Mouse (Mus musculus) CH12.LX (cell line): ENCODE measurements around the gene Hoxd13.

ENCODE experiments used
- CHD1 ChIP-seq: IDR thresholded peaks from 2 replicates; pipeline ENCODE4 v1.6.1; 2012; ENCODE audit warnings: low read depth, low read length, improper control_type of control experiment, inconsistent platforms
- CTCF ChIP-seq, 2 experiments: IDR thresholded peaks in 1 of 2; conservative IDR thresholded peaks in 1 of 2; 2 replicates each; pipeline ENCODE4 v1.5.1; 2011 to 2012; ENCODE audit warnings: low read depth in 2 of 2, low read length in 2 of 2, improper control_type of control experiment in 1 of 2, inconsistent platforms in 1 of 2, mild to moderate bottlenecking in 1 of 2, moderate library complexity in 1 of 2
- E2F4 ChIP-seq: IDR thresholded peaks from 2 replicates; pipeline ENCODE4 v1.6.1; 2011; ENCODE audit warnings: low read depth, low read length, improper control_type of control experiment; ENCODE audit not compliant: insufficient replicate concordance
- ELF1 ChIP-seq: IDR thresholded peaks from 2 replicates; pipeline ENCODE4 v1.6.1; 2014; ENCODE audit warnings: low read depth, mild to moderate bottlenecking, inconsistent platforms, low read length, improper control_type of control experiment
- EP300 ChIP-seq: IDR thresholded peaks from 2 replicates; pipeline ENCODE4 v1.6.1; 2011; ENCODE audit warnings: low read length, improper control_type of control experiment
- ETS1 ChIP-seq: conservative IDR thresholded peaks from 2 replicates; pipeline ENCODE4 v1.6.1; 2012; ENCODE audit warnings: low read depth, mild to moderate bottlenecking, inconsistent platforms, low read length, improper control_type of control experiment, moderate library complexity
- JUN ChIP-seq: IDR thresholded peaks from 2 replicates; pipeline ENCODE4 v1.6.1; 2011; ENCODE audit warnings: low read depth, mild to moderate bottlenecking, low read length, improper control_type of control experiment, moderate library complexity; ENCODE audit not compliant: insufficient read depth
- JUND ChIP-seq: conservative IDR thresholded peaks from 2 replicates; pipeline ENCODE4 v1.6.1; 2011; ENCODE audit warnings: low read depth, low read length, improper control_type of control experiment
- POLR2A ChIP-seq: IDR thresholded peaks from 2 replicates; pipeline ENCODE4 v1.6.1; 2011; ENCODE audit warnings: low read depth, mild to moderate bottlenecking, improper control_type of control experiment, low read length
- TCF12 ChIP-seq: IDR thresholded peaks from 2 replicates; pipeline ENCODE4 v1.6.1; 2014; ENCODE audit warnings: low read depth, mild to moderate bottlenecking, inconsistent platforms, low read length, improper control_type of control experiment
- UBTF ChIP-seq: IDR thresholded peaks from 2 replicates; pipeline ENCODE4 v1.6.1; 2012; ENCODE audit warnings: low read depth, mild to moderate bottlenecking, inconsistent platforms, low read length, improper control_type of control experiment, moderate library complexity
- ZC3H11A ChIP-seq: IDR thresholded peaks from 2 replicates; pipeline ENCODE4 v1.6.1; 2012; ENCODE audit warnings: low read depth, mild to moderate bottlenecking, inconsistent platforms, low read length, improper control_type of control experiment
- ZKSCAN1 ChIP-seq: IDR thresholded peaks from 2 replicates; pipeline ENCODE4 v1.6.1; 2012; ENCODE audit warnings: low read depth, inconsistent platforms, low read length, improper control_type of control experiment, borderline replicate concordance

- no peak for TF ChIP-seq ZKSCAN1
- TF ChIP-seq TCF12 = no peak
- no peak for TF ChIP-seq EP300
- TF ChIP-seq JUND = no peak
- TF ChIP-seq CTCF (conservative IDR thresholded peaks at IDR 0.05 in 1 of 2, IDR thresholded peaks at IDR 0.05 in 1 of 2; ENCODE audit: low read depth in 2 of 2, low read length in 2 of 2) = no peak
- TF ChIP-seq POLR2A = no peak
- TF ChIP-seq ZC3H11A = no peak
- no peak for TF ChIP-seq UBTF
- no peak for TF ChIP-seq E2F4
- no peak for TF ChIP-seq ELF1
- no peak for TF ChIP-seq JUN
- no peak for TF ChIP-seq ETS1
- no peak for TF ChIP-seq CHD1
These were observed 12.1 kb upstream of the Hoxd13 start for GRCm38 (mm10) chr2:74655821-74656631.
